Mouse (Mus musculus): Measurements from ENCODE around the gene Slc9a2.
"Not testable (repeated sequence)": the region's sequence is repeated elsewhere in the genome, so short reads cannot be mapped to it uniquely, and the experiment has no call there.

Slc9a2 gene

GRCm38 (mm10) chr1:40680067-40680867, at the start of gene Slc9a2:
TSS of gene Slc9a2 (plus strand) at chr1:40680574.
- no peak for DNase-seq

DNA sequence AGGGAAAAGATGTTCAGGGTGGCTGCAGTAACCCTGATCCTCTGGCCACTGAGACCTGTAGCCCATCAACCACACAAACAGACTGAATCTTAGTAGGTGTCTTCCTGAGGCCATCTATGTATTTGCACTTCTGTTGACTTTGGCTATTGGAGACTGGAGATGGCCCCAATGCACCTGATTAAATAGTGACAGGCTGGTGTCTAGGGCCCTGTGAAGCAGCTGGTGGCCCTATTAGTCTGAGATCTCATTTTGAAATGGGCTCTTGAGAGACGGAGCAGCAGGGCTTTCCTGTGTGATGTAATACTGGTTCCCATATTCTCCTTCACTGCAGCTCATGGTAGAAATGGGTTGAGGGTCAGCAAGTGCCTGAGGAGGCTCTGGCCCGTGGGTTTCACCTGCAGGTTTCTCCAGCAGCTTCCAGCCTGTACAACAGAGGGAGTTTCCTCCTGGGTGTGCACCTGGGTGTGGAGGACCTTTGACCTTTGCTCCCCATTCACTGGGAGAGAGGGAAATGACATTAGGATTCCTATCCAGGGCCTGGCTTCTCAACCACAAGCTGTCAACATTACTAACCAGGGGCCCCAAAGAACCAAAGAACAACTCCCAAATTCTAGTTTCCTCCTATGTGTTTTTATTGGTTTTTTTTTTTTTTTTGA, 47.8 kb upstream of the Slc9a2 start:
- DNase-seq = no peak

- DNase-seq = no peak
Observed at GRCm38 (mm10) chr1:40634608-40635007, 45.8 kb upstream of the Slc9a2 start.

- no peak for DNase-seq
Observed at GRCm38 (mm10) chr1:40648234-40648633, 32.1 kb upstream of the Slc9a2 start.

GRCm38 (mm10) chr1:40650803-40651497, 29.4 kb upstream of the Slc9a2 start:
- no peak for DNase-seq

- no peak for DNase-seq
Observed at GRCm38 (mm10) chr1:40657035-40657434, 23.3 kb upstream of the Slc9a2 start.

DNA sequence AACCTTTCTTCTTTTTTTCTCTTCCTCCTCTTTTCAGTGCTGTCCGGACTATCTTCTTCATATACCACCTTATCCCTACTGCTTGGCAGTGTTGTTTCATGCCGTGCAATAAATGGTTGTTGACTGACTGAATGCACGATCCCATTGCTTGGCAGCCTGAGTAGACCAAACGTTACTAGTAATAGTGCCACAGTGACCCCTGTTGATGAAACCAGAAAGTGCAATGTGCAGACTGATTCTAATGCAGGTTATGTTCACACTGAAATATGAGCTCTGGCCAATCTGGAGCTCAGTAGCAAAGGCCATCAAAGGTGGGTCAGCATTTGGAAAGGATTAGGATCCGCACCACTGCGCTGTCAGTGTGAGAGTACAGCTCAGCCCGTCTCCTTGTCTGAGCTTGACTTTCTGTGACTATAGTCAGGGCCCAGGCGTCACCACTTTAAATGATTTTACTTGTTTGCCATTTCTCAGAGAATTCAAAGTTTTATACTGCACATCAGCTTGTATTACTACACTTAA, 22.3 kb upstream of the Slc9a2 start:
- DNase-seq = no peak

DNA sequence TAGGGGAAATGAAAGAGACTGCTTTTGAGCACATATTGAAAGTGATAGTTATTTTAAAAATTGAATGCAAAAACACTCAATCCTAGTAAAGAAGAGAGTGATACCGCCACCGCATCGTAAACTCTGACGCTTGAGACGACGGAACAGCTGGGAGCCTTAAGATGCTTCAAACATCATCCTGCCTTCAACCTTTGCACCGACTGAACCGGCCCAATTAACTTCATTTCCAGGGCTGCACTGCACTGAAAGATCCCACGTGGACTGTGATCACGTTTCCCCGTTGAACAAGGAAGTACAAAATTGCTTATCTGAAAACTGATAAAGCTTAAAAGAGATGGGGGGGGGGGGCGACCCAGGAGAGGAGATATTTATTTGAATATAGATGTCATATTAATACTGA, 21.4 kb upstream of the Slc9a2 start:
- no peak for DNase-seq

DNA sequence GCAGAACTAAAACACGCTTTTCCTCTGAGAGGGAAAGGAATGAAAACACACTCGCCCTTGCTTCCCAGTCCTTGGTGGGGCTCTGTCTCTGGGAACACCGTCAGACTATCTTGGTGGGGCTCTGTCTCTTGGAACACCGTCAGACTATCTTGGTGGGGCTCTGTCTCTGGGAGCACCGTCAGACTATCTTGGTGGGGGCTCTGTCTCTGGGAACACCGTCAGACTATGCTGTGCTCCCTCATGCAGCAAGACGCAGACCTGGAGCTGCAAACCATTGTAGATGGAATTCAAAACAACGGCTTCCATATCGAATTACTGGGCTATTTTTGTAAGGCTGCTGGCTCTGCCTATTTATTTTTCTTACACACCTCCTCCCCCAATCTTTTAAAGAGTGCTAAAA, 20.9 kb upstream of the Slc9a2 start:
- no peak for DNase-seq

DNA sequence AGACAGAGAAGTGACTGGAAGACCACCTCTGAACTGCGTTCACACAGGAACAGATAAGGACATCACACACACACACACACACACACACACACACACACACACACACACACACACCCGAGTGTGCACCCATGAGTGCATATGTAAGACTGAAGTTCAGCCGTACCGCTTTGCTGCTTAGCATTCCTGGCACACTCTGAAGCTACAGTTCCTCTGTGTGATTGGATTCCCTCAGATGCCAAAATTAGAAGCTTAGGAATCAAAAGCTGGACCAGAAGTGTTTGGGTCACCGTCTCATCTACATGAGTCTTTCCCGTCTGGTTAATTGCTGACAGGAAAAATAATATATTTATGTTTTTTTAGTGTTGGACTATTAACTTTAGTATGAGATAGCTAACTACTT, 19.5 kb upstream of the Slc9a2 start:
- DNase-seq = no peak

DNA sequence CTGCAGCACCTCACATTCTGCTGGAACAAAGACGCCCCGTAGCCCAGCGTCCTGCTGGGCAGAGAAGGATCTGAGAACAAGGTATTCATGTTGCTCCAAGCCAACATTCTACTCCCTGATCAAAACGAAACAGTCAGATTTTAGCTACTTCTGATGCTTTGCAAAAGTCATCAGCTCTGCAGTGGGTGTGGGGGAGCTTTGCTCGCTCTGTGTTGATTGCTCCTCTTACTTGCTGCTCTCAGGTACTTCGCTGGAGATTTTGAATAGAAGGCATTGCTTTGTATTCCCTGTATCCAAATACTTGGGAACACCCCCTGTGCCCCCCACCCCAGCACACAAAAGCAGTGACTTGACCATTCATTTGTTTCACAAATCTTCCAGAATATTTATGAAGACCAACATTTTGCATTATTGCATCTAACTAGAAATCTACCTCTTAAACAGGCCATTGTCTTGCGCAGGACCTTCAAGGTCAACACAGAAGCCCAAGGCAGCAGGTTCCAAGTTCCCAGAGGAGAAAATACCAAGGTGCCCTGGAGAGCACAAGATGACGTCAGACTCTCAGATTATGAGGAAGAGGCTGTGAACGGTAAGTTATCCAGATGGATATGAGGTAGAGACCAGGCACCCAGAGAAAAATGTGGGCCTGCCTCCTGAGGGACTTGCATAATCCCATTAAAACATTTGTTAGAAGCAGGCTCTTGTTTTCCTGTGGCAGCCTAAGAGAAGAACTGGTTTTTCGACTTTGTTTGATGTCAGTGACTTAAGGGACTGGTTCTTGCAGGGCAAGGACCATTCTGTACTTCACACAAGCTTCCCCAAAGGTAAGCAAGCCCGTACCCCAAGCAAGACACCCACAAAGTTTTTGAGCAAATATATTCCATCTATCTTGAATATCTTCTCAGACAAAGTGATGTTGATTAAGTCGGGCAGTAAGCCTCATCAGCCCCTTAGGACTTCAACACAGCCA, 14.7 kb upstream of the Slc9a2 start:
- no peak for DNase-seq

DNA sequence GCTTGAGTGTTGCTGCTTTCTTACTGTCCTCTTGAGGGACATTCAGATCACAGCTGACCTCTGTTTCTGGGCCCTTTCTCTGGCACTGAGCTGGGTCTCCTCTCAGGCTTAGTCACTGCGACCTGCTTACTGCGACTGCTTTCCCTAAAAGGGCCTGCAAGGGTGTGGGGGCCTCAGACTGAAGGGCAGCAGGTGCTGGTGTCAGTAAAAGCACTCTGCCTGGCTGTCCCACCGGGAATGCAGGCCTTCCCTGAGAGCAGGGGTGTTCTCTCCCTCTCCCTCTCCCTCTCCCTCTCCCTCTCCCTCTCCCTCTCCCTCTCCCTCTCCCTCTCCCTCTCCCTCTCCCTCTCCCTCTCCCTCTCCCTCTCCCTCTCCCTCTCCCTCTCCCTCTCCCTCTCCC, 12.9 kb upstream of the Slc9a2 start:
- not testable (repeated sequence) for DNase-seq

DNA sequence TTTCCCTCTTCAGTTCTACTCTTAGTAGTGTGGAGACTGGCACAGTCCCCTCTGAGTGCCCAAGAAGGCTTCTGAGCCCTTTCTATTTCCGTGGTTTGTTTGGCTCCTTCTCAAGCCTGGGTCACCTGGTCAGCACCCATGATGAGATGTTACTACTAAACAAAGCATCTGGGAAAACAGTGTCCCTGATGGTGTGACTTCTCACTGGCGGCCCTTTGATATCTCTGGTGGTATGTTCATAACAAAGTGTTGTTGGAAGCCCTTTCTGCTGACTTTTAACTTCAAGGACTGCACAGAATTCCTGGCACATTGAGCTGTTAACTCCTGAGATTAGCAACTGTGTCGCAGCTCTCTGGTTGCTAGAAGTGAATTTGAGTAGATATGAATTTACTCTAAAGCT, 10.3 kb upstream of the Slc9a2 start:
- DNase-seq = no peak

- DNase-seq = no peak
Observed at GRCm38 (mm10) chr1:40671490-40671889, 8.9 kb upstream of the Slc9a2 start.

GRCm38 (mm10) chr1:40677306-40677705, 3.1 kb upstream of the Slc9a2 start:
- DNase-seq = no peak

GRCm38 (mm10) chr1:40680868-40681698, 709 bp downstream of the Slc9a2 start:
- no peak for DNase-seq

GRCm38 (mm10) chr1:40681699-40682510, 1.5 kb downstream of the Slc9a2 start:
- no peak for DNase-seq

GRCm38 (mm10) chr1:40694296-40694695, 13.9 kb downstream of the Slc9a2 start:
- DNase-seq = no peak

DNA sequence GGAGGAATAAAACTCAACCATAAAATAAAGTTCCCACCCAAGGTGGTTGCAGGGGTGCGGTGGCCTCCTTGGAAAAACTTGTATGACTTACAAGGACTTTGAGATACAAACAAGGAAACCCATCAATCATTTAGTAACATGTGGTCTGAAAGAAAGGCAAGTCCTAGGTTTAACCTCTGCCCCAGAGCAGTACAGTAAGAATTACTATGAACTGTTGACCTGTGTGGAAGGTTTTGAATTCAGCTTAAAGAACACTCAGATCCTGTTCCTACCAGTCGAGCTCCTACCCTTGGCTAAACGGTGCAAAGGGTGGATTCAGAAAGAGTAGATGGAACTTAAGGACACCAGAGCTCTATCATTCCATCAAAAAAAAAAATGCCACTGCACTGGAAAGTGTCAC, 16.1 kb downstream of the Slc9a2 start:
- no peak for DNase-seq

- no peak for DNase-seq
Observed at GRCm38 (mm10) chr1:40705099-40705498, 24.7 kb downstream of the Slc9a2 start.

GRCm38 (mm10) chr1:40714950-40715349, 34.6 kb downstream of the Slc9a2 start:
- DNase-seq = no peak
